Mouse (Mus musculus): ENCODE data around the gene Cd8b1.

Gene Cd8b1

DNA sequence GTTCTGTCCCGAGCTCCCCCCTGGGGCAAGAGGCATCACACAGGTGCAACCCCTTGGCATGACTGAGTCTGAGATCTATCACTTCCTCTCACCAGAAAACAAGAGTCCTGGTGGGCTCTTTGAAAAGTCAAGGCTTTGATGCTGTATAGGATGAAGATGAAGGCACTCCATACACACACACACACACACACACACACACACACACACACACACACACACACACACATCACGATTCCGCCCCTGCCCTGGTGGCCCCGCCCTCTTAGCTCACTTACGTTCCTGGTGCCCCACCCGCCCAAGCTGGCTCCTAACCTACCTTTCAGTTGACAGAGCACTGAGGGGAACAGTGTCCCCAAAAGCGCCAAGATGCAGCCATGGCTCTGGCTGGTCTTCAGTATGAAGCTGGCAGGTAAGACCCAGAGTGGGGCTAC lies at the start of gene Cd8b1:
Gene Cd8b1 (plus strand): TSS at position 298 of the 431 bp plus-strand sequence.
- DNase-seq, result peak; percentile 96

DNA sequence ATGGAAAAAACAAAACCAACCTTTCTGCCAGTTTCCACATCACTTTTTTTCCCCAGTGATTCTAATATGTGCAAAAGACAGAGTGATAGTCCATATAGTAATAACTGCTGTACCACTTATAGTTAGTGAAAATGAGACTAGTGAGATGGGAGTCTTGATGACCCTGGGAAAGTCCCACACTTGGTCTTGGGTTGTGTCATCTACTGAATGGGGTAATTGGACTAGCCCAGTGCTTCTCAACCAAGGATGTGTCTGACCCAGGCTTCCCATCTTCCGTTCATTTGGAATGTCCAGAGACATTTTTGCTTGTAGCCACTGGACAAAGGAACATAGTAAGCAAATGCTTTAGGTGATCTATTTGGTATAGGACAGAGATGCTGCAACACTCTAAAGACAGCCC lies 48.9 kb upstream of the Cd8b1 start:
- no peak for DNase-seq

DNA sequence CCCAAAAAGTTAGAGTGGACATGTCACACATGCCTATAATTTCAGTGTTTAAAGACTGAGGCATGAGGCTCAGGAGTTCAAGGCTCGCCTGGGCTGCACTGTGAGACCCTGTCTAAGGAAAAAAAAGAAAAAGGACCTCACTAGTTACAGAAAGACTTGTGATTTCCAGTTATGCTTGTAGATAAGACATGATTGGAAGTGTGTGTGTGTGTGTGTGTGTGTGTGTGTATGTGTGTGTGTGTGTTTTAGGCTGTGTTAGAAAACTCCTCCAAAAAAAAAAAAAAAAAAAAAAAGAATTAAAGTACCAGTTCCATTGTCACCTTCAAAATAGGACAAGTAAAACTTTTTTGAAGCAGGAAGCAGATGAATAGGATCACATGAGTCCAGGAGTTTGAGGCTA lies 48.0 kb upstream of the Cd8b1 start:
- DNase-seq, result no peak

DNA sequence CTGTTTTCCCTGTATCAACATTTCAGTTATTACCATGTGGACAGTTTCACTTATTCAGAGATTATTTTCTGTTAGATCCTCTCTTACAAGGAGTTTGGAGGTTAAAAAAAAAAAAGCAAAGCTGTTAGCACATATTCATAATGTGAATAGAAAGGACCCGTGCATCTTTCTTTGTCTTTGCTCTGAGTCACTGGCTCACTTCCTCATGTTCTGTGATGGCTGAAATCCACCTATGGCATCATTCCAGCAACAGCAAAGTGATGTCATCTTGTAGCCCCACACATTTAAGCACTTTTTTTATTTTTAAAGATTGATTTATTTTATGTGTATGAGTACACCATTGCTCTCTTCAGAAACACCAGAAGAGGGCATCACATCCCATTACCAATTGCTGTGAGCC lies 43.2 kb upstream of the Cd8b1 start:
- DNase-seq, result no peak

DNA sequence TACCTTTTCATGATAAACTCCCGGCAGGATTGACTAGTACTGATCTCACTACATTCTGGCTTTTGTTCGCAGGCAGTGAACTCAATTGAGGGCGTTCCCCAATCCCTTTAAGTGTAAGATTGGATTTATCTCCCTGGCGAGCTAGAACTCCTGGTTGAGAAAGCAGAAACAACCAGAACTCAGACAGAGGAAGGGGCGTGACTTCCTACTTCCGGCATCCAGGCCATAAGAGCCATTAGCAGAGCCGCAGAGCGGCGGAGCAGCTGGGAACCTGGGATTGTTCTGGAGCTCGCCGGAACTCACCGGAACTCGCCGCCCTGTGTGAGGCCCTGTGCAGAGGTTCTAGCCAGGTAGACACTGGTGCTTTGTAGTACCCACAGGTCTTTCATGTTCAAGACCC lies 29.1 kb upstream of the Cd8b1 start:
- no peak for DNase-seq

DNA sequence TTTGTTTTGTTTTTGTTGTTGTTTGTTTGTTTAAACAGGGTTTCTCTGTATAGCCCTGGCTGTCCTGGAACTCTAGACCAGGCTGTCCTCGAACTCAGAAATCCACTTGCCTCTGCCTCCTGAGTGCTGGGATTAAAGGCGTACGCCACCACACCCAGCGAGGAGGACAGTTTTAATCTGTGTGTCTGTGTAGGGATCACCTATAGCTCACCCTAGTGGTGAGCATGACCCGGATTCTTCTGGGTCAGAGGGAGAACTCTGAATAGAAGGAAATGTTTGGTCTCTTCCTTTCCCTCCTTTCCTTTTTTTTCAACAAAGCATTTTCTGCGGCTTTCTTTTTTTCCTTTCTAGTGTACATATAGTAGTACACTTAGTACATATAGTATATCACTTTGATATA lies 27.3 kb upstream of the Cd8b1 start:
- no peak for DNase-seq

DNA sequence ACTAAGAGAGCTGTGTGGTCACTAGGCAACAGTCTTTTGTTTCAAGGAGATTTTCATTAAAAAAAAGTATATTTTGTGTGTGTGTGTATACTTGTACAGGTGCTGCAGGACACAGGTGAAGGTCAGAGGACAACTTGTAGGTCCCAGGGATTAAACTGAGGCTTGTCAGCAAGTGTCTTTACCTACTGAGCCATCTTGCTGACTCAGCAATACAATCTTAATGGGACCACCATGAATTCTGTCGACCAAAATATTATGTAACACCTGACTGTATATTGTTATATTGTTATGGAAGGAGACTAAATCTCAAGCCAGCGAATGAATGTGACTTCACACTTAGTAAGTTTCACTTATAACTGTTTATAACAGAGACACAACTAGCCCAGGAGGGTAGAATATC lies 24.5 kb upstream of the Cd8b1 start:
- DNase-seq, result no peak

DNA sequence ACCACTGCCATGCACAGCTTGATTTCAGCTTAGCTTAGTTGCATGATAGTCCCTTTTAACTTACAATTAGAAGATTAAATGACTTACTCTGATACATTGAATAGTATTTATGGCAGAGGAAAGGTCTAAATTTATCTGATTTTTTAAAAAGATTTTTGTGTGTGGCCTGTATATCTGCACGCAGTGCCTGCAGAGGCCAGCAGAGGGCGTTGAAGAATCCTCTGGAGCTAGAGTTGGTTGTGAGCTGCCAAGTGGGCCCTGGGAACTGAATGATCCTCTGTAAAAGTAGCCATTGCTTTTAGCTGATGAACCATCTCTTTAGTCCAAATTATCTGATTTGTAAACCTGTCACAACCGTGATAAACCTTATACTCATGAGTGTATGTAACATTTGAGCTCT lies 23.8 kb upstream of the Cd8b1 start:
- DNase-seq, result peak; percentile 72

DNA sequence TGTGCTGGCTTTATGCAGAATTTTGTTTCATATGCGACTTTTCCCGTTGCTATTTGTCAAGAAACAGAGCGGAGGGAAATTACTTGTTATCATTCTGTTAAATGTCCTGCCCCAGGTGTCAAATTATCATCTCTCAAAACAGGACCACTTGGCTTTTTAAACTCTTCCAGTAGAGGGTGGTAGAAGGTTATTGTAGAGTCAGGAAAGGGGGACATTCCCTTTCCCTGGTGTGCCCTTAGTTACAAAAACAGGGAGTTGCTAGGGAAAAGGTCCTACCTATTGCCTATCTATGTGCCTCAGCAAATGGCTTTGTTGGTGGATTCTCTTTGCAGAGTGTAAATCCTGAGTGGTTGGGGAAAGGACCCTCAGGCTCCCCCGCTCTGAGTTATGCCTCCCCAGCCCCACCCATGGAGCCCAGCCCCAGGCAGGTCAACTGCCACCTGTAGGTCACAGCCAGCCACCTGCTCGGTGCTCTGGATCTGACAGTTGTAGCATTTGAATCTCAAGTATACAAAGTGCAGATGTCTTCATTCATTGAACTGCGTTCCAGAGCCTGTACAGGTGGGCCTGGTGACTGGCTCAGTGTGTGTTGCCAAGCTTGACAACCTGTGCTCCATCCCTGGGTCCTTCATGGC lies 20.4 kb upstream of the Cd8b1 start:
- peak; percentile 92 for DNase-seq

DNA sequence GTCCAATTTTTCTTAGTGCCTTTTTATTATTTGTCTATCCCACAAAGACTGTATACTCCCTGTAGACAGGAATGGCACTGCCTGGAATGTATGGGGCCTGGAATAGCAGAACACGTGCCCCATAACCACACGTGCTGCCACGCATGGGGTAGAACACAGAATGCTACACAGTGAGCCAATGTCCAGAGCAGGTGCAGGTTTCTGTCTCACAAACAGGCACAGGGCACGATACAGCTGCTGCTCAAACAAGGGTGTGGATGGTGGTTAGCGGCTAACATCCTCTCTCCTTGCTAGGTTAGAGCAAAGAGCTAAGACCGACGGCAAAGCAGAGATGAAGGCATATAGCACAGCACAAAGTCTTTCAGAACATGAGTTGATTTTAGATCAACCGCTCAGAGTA lies 15.1 kb upstream of the Cd8b1 start:
- DNase-seq, result peak; percentile 85

DNA sequence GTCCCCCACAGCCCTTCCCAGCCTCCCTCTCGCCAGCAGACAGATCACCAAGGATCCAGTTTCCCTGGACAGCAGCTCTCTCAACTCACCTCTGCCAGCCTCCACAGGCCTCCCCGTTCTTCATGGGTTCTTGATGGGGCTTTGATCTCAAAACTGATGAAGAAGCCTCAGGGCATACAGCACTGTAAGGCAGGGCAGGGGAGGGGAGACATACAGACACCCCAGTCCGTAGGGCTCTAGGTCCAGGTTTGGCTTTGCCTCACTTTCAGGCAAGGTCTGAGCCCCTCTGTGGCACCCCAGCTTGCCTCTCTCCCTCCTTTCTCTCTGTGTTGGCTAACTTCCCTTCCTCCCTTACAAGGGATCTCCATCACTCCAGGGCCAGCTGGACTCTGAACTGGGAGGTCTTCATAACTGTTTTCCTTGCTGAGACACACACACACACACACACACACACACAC lies 733 bp upstream of the Cd8b1 start, which contains the start of gene Smyd1:
Gene Smyd1 (minus strand): TSS at position 408 of the 458 bp plus-strand sequence.
- DNase-seq, result no peak

DNA sequence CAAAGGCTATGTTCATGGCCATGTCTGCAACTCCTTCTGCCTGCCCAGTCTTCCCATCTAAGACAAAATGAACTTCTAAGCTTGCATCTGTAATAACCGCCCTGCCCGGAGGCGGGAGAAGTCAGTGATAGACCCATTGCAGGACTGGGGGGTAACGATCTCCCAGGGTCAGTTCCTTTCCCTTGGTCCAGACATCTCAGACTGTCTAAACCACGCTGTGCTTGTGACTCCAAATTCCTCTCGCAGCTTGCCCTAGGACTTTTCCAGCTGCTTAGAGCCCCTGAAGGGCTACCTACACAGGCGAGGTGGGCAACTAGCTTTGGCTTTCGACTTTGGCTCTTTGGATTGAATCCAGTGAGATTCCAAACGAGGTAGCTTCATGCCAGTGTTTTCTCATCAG lies 2.2 kb downstream of the Cd8b1 start:
- no peak for DNase-seq

DNA sequence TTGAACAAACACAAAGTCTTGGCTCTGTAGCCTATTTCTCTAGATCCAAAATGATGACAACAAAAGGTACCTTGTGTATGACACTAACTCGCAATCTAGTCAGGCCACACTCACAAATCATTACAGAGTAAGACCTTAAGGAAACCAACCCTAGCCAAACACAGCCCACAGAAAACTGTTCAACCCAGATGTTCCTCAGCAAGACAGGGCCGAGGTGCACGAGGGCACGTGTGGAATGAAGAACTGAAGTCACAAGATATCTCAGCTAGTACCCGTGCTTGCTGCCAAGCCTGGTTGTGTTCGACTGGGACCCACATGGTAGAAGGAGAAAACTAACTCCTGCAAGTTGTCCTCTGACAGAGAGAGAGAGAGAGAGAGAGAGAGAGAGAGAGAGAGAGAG lies 7.3 kb downstream of the Cd8b1 start:
- peak; percentile 56 for DNase-seq

DNA sequence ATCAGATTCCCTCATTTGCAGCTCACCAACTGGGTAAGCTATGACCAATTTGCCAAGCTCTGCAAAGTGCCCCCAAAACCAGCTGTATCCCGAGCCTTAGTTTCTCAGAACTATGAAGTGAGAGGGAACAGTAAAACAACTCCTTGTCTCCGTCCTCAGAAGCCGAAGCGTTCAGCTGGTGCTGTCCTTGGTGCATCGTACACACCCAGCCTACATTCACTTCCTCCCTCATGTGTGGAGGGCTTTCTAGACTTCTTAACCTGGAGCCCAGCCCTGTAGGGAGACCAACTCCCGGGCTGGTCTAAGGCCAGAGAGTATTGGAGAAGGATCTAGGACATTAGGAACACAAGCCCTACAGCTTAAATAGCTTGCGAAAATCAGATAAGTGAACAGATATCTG lies 7.9 kb downstream of the Cd8b1 start:
- peak; percentile 62 for DNase-seq

DNA sequence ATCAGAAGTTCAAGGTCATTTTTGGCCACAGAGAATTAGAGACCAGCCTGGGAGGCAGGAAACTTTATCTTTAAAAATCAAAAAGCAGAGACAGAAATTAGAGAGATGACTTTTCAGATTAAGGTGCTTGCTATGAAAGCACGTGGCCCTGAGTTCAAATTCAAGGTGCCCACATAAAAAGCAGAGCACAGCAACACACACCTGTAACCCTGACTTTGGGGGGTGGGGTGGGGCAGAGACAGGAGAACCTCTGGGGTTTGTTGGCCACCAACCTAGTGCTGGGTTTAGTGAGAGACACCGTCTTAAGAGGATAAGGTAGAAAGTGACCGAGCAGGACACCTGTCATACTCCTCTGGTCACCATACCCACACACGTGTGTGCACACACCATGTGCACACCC lies 8.9 kb downstream of the Cd8b1 start:
- DNase-seq, result peak; percentile 79

DNA sequence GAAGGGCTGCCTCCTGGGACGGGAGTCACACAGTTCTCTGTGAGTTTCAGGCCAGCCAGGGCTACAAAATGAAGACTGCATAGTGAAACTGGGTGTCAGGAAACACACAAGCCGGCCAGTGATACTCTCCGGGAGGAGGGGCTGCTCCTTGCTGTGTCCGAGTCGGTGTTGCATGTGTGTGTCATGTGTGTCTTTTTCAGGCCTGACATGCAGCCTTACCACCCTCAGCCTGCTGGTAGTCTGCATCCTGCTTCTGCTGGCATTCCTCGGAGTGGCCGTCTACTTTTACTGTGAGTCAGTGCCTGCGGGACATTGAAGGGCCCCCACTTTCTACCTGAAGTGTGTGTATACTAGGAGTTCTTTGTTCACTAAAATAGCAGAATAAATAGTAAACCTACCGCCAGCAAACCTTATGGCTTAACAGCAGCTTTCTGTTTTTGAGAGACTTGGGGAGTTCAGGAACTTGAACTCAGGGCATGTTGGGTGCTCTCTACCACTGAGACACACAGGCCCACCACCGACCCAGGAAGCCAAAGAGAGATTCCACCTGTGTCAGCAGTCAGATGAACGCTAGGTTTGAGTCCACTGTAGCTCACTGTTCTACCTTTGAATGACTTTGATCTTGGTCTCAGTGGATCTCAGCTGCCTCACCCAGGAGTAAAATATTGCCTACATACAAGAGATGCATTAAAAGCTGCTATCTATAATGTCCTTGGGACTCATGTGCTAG lies 9.8 kb downstream of the Cd8b1 start:
- peak; percentile 68 for DNase-seq

DNA sequence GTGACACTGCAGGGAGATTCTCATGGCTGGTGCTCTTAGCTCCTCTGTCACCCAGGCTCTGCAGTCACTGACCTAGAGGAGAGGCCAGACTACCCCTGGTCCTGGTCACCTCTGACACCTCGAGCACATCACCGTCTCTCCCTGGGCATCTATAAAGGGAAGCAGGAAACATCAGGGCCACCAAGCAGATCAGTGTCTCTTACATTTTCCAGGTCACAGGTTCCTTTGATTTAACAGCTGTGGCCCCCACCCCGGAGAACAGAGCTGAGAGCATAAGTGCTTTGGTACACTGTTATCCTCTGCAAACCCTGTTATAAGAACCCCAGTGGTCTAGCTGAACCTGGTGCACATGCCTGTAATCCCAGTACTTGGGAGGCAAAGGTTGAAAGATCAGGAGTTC lies 10.4 kb downstream of the Cd8b1 start:
- peak; percentile 73 for DNase-seq

DNA sequence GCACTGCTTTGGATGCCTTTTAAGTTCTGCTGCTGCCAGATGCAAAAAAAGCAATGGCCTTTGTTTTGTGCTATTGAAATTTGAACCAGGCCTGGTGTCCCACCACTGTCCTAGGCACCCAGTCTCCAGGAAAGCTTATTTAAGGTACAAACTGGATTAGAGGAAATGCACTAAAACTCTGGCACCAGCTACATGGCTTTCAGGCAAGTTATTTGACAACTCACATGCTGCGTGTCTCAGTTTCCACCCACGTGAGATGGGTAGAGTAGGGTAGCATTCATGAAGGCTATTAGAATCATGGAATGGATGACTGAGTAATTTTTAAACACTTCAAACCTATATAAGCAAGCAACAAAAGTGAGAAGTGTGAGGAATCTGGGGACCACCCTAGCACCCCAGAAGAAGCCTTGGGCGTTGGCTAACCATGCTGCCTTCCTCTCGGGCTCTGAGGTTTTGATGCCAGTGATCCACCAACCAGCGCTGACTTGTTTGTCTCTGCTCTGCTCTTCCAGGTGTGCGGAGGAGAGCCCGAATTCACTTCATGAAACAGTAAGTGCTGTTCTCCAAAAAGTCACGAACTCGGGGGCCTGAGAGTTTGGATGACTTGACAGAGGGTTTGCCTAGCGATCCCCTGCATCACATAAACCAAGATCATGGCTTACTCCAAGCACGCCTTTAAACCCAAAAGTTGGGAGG lies 11.1 kb downstream of the Cd8b1 start:
- peak; percentile 80 for DNase-seq

DNA sequence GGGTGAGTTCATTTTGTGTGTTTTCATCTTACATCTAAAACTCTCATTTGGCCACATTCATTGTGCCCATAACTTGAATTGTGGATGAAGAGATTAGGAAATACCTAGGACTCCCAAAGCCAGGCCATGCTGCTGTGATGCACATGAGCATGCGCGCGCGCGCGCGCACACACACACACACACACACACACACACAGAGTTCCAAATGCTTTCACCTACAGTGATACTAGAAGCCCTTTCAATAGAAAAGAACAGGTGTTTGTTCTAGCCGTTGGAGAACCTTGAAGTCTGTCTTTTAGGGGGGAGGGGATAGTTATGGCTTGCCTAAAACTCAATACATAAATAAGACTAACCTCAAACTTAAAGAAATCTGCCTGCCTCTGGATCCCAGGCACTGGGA lies 15.1 kb downstream of the Cd8b1 start:
- peak; percentile 81 for DNase-seq

DNA sequence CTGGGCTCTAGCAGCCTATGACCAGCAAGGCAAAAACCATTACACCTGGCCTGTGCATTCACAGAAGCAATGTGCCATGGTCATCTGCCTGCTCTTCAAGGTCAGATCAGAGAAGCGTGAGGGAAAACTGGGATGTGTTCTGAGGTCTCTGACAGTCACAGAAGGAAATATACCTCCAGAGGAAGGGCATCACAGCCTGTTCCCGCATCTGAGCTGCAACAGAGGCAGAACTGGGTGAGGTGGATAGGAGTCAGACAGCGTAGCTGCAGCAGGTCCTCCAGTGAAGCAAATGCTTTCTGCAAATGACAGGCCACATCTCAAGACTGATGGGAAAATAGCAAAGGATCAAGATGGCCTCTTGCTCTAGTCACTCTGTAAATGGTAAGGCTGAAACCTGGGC lies 16.4 kb downstream of the Cd8b1 start:
- DNase-seq, result peak; percentile 54

DNA sequence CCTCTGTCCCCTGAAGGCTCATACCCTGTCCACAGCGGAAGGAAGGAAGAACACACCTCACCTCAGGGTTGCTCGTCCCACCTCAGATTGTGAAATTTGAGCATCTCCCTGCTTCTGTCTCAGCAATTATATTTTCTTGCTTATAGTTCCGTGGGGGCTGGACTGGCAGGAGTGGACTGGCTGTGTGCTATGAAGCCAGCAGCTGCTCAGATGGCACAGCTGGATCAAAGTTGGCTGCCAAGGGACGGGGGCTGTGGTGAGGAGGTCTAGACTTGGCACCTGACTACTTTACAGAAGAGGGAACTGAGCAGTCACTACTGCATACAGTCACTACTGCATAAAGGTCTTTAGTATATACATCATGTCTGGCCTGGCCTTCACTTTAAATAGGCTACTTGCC lies 16.8 kb downstream of the Cd8b1 start:
- DNase-seq, result peak; percentile 79

DNA sequence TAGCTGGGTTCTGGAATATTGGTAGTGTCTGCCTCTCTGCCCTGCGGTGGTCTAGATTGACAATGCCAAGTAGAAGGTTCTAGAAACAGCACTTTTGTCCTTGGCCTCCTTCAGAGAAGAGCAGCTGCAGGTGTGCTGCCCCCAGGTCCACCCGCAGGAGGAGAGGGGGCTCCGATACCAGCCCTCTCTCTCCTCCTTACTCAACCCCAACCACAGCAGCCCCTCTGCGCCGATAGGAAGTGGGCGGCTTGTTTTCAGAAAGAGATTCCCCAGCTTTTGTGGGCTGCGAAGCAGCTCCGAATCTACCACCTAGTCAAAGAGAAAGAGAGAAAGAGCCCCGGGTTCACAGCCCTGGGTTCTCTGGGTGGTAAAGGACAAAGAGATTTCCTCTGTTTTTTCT lies 18.6 kb downstream of the Cd8b1 start:
- DNase-seq, result peak; percentile 92

DNA sequence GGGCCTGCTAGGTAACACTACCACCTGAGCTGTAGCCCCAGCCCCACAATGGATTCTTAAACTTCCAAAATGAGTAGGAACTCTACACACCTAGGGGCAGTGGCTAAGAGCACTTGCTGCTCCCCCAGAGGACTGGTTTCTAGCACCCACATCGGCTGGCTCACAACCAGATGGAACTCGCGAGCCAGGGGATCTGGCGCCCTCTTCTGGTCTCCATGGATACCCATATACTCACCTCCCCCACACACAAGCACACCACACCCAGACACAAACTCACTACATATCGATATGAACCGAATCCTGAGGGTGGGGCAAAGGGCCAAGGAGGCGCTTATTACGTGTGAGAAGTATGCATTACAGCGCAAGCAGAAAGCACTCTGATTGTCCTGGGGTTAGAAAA lies 25.4 kb downstream of the Cd8b1 start:
- peak; percentile 38 for DNase-seq

DNA sequence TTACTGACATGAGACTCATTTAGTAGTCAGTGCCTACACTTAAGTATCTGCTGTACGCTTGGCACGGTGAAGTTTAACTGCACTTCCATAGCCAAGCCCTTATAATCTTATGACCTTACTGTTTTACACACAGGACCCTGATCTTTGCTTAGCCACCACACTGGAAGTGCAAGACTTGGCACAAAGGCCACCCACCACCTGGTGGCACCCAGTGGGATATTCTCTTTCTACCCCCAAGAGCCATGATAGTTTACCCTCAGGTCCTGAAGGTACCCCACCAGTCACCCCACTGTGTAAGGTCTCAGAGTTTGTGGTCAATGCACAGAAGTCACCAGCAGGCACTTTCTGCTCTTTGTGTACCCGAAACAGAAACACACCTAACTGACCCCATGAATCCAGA lies 28.6 kb downstream of the Cd8b1 start:
- peak; percentile 87 for DNase-seq

Measured in thymus, postnatal 14 days (tissue).